Mouse (Mus musculus) limb, embryonic 14.5 days (tissue): ENCODE measurements around the gene Tepsin. TPM values are rescaled to one million over a fixed set of nuclear protein-coding genes. Genes with fewer than 3 reads are reported as not detected.

Experiments
- ATAC-seq: fragments of 200-750 bp; cut with Nextera tagmentation; 2 replicates; pipeline ENCODE4 v1.8.0; 2017; ENCODE audit warnings: low read depth, moderate number of reproducible peaks, moderate TSS enrichment; ENCODE audit not compliant: low FRiP score
- DNase-seq: peaks from one replicate; pipeline ENCODE4 v3.0.0-alpha.2; 2015; ENCODE audit warnings: low spot score
- H3K27ac ChIP-seq: fragments of 300-500 bp; sonication (generic); replicated peaks from 2 replicates; pipeline ENCODE4 v1.5.1; 2014; ENCODE audit warnings: low read depth, mild to moderate bottlenecking, low read length, moderate library complexity, mixed read lengths
- H3K27me3 ChIP-seq: fragments of 300-500 bp; sonication (generic); 2 replicates; pipeline ENCODE4 v1.6.1; 2014; ENCODE audit warnings: low read length, mixed read lengths; ENCODE audit not compliant: control insufficient read depth, insufficient read depth
- H3K36me3 ChIP-seq: fragments of 300-500 bp; sonication (generic); 2 replicates; pipeline ENCODE4 v1.6.1; 2014; ENCODE audit warnings: mild to moderate bottlenecking, low read length, moderate library complexity, mixed read lengths; ENCODE audit not compliant: control insufficient read depth, insufficient read depth
- H3K4me1 ChIP-seq: fragments of 300-500 bp; sonication (generic); 2 replicates; pipeline ENCODE4 v1.6.1; 2014; ENCODE audit warnings: antibody characterized with exemption, low read length, mixed read lengths; ENCODE audit not compliant: control insufficient read depth, insufficient read depth
- H3K4me2 ChIP-seq: fragments of 300-500 bp; sonication (generic); replicated peaks from 2 replicates; pipeline ENCODE4 v1.6.1; 2014; ENCODE audit warnings: low read depth, mild to moderate bottlenecking, low read length, moderate library complexity; ENCODE audit not compliant: severe bottlenecking
- H3K4me3 ChIP-seq: fragments of 300-500 bp; sonication (generic); replicated peaks from 2 replicates; pipeline ENCODE4 v1.5.1; 2014; ENCODE audit warnings: low read length
- H3K9ac ChIP-seq: fragments of 300-500 bp; sonication (generic); 2 replicates; pipeline ENCODE4 v1.6.1; 2014; ENCODE audit warnings: mild to moderate bottlenecking, low read depth, low read length, moderate library complexity; ENCODE audit not compliant: severe bottlenecking
- H3K9me3 ChIP-seq: fragments of 300-500 bp; sonication (generic); 2 replicates; pipeline ENCODE4 v1.6.1; 2016; ENCODE audit warnings: low read length; ENCODE audit not compliant: control insufficient read depth
- POLR2A ChIP-seq: fragments of 200-500 bp; IDR thresholded peaks from 2 replicates; pipeline ENCODE4 v1.8.0; 2012; ENCODE audit warnings: inconsistent platforms, mild to moderate bottlenecking, moderate library complexity, borderline replicate concordance; ENCODE audit not compliant: insufficient read depth, insufficient read length; ENCODE audit errors: extremely low read depth
- WGBS: fragments of 180-500 bp; shearing (Covaris S2); extraction: QIAGEN DNeasy Blood & Tissue Kit; methylation state at CpG from one replicate; pipeline ENCODE4 v1.1.7; 2014; 5-methylcytosine and 5-hydroxymethylcytosine counted together
- polyA plus RNA-seq, 2 experiments: library from polyadenylated mRNA; depleted of rRNA in 1 of 2; stranded (reverse) in 1 of 2; unstranded in 1 of 2; fragments of >200 nt; fragmentation: Nextera tagmentation in 1 of 2; extraction: Ambion mirVana in 1 of 2; gene quantifications; 2 replicates each; pipeline versions ENCODE4 v1.2.1 to v1.2.3; 2012 to 2014

The Tepsin gene
- polyA plus RNA-seq, 2 experiments = 14.8 to 50.4 TPM

DNA sequence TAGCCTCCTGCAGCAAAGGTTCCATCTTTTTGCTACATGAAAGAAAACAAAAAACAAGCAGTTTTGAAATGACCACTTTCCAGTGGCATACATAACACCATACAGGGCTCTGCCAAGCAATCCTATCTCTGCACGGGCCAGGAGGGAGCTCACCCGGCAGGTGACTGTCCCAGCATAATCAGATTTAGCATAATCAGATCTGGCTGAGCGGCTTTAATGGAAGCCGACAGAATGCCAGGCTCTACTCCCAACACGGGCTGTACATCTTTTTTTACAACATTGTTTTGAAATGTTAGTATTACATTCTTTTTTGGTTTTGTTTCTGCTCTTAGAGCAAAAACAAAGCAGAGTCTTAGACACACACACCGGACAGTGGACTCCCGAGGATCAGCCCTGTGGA, 30.8 kb upstream of the Tepsin start:
- TF ChIP-seq POLR2A = no peak
- Histone ChIP-seq H3K27me3 (no peaks in the 10 kb centered on the region), H3K4me3 (no peak overlapping the region), H3K36me3 (peaks cover 69% of the 10 kb centered on the region), H3K9me3 (no peaks in the 10 kb centered on the region), H3K4me1 (no peaks in the 10 kb centered on the region), H3K4me2 (no peak overlapping the region), H3K27ac (no peak overlapping the region), H3K9ac (no peak overlapping the region)
- DNase-seq = no peak
- no peak for ATAC-seq
- WGBS = 85% methylated on average over 7 of the region's 7 CpGs

DNA sequence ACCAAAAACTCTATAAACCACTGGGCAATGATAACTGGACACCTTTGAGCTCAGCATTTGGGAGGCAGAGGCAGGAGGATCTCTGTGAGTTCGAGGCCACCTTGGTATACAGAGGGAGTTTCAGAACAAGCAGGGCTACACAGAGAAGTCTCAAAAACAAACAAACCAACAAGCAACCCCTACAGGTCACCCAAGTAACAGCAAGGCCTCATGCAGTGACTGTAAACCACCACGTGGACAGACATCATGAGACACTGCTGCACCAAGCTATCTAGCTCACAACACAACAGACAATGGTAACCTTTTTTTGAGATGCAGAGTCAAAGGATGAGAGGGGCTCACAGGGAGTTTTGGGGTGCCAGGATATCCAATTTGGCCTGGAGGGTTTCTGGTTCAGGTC, 28.3 kb upstream of the Tepsin start:
- WGBS = 92% methylated on average over 2 of the region's 2 CpGs
- Histone ChIP-seq H3K27ac (no peak overlapping the region), H3K4me1 (no peaks in the 10 kb centered on the region), H3K27me3 (no peaks in the 10 kb centered on the region), H3K36me3 (peaks cover 55% of the 10 kb centered on the region), H3K9me3 (no peaks in the 10 kb centered on the region), H3K4me2 (no peak overlapping the region), H3K9ac (no peak overlapping the region), H3K4me3 (no peak overlapping the region)
- ATAC-seq = no peak
- no peak for DNase-seq
- TF ChIP-seq POLR2A = no peak

DNA sequence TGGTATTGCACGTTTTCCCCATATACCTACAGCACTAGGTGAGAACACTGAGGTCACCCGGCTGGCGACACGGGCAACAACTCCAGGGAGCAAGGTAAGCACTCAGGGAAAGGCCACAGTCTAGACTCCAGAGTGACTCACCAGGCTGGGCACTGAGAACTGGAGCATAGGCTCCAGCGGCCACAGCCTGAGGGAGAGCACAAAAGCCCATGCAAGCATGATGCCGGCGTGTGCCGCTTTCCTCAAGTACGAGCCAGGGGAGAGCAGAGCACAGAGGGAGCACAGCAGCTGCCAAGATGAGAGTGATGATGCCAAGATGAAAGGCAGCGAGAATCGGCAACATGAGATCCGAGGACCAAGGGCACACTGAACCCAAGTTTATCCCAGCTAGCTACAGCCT, 23.6 kb upstream of the Tepsin start:
- peaks cover 28% of the 10 kb centered on the region for H3K36me3 ChIP-seq
- no peak overlapping the region for H3K27ac ChIP-seq
- no peak for TF ChIP-seq POLR2A
- no peaks in the 10 kb centered on the region for H3K4me1 ChIP-seq
- H3K9me3 ChIP-seq = no peaks in the 10 kb centered on the region
- no peak for ATAC-seq
- H3K4me2 ChIP-seq = no peak overlapping the region
- no peak overlapping the region for H3K4me3 ChIP-seq
- no peak overlapping the region for H3K9ac ChIP-seq
- 87% methylated on average over 12 of the region's 12 CpGs for WGBS
- H3K27me3 ChIP-seq = no peaks in the 10 kb centered on the region
- no peak for DNase-seq

DNA sequence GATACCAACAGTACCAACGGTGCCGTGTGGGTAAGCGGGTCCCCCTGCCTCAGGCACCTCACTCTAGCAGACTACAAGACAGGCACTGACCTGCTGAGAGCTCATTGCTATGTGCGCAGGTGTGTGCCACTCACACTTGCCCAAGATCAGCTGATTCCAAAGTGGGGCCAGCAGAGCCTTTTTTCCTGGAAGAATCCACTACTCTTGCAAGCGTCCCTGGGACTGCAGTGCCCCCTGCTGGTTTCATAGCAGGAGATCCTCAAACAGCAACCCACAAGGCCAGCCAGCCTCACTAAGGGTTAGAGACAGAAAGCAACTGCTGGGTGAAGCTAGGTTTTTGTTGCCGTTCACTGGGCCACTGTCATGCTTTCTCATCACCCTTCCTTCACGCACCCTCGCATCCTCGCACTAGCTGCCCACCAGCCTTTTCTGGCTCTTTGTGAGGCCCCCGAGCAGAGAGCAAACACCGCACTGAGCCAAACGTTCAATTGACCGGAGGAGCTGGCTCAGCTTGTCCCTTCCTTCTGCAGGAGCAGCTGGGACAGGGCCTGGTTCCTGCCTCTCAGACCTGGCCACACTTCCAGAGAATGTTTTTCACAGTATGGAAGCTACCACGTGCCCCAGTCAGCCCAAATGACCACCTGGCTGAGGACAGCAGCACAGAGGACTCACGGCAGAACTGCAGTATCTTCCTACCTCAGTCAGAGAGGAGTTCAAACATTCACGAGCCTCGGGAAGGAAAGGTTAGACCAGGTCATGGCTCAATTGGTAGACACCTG, 22.3 kb upstream of the Tepsin start:
- 82% methylated on average over 17 of the region's 17 CpGs for WGBS
- Histone ChIP-seq H3K9me3 (no peaks in the 10 kb centered on the region), H3K4me2 (no peak overlapping the region), H3K27ac (no peak overlapping the region), H3K27me3 (no peaks in the 10 kb centered on the region), H3K36me3 (peaks cover 36% of the 10 kb centered on the region), H3K4me3 (no peak overlapping the region), H3K9ac (no peak overlapping the region), H3K4me1 (no peaks in the 10 kb centered on the region)
- TF ChIP-seq POLR2A = no peak
- DNase-seq = peak; percentile 64
- peak; percentile 41; the same call in 1 of the 2 replicates for ATAC-seq

DNA sequence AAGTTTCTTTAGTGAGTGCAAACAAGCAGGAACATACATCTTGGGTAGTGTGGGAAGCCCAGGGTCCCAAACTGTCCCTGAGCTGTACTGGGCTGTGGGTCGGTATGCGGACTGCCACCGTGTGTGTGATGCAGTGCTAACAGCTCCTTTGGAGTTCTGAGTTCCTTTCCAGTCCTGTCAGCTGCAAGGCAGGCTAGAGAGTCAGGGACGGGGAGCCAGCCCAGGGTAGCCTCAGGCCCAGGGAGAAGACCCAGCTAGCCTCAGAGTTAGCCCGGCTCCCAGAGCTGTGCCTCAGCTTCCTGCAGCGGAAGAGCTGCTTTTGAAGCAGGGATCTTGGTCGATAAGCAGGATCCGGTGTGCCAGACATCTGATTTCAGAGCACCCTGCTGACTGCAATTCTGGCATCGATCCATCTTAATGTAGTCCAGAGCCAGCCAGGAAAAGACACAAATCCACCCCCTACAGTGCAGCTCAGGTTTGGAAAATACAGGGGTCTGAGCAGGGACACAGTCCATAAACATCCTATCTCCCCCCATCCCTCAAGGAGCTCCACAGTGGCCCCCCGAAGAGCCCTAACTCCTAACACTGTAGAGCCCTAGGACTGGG, 21.5 kb upstream of the Tepsin start:
- no peak overlapping the region for H3K4me3 ChIP-seq
- H3K27me3 ChIP-seq = no peaks in the 10 kb centered on the region
- DNase-seq = no peak
- H3K9me3 ChIP-seq = no peaks in the 10 kb centered on the region
- ATAC-seq = no peak
- H3K9ac ChIP-seq = no peak overlapping the region
- peaks cover 36% of the 10 kb centered on the region for H3K36me3 ChIP-seq
- H3K4me2 ChIP-seq = no peak overlapping the region
- 54% methylated on average over 10 of the region's 10 CpGs for WGBS
- TF ChIP-seq POLR2A = no peak
- 0 out of 2 replicates have a peak, but pooled peaks cover 2% of the 10 kb centered on the region for H3K4me1 ChIP-seq
- no peak overlapping the region for H3K27ac ChIP-seq
